Mouse (Mus musculus) ovary, adult 18-20 months (tissue): ENCODE results near the gene Akap17b.

Experiments used
- DNase-seq: peaks from one replicate; pipeline ENCODE4 v3.0.0; 2022; ENCODE audit warnings: low spot score, mixed read lengths

Akap17b gene

GRCm38 (mm10) chrX:36586629-36587303 lies 58.4 kb downstream of the Akap17b start:
- DNase-seq, result no peak

GRCm38 (mm10) chrX:36562079-36562478 lies 83.1 kb downstream of the Akap17b start:
- no peak for DNase-seq

GRCm38 (mm10) chrX:36561650-36562049 lies 83.5 kb downstream of the Akap17b start:
- peak; percentile 38 for DNase-seq

GRCm38 (mm10) chrX:36560170-36560569 lies 85.0 kb downstream of the Akap17b start:
- no peak for DNase-seq
